9 mouse cellular contexts compared by ENCODE assay signal in genomic region chr3:154332213-154332530, GRCm38 (mm10). TPM values are rescaled to one million over a fixed set of nuclear protein-coding genes. Genes with fewer than 3 reads are reported as not detected.
DNase-seq lines count a peak whose midpoint lies in the region; ATAC-seq and TF ChIP-seq lines count a peak whose summit lies in the region.
"Had no signal": no experiment of that assay in that cellular context is flagged by ENCODE, and none has a peak within 500 bp of the region (broad histone marks: within the 10 kb centered on the region; RNA-seq: fewer than 3 reads in every experiment).

No protein-coding gene starts in this region.

- DNase-seq in cerebellum, postnatal 10 days = peak; percentile 35 to 47
- DNase-seq in cerebellum, adult 9-10 months = no peak
- DNase-seq in induced T-regulatory cell, adult 2 months (ENCODE audit: low read depth) = peak; percentile 9
- DNase-seq in thymus, postnatal 36 days = no peak
- no peak for DNase-seq in layer of hippocampus, adult 9-11 months
- no peak for DNase-seq in right cerebral cortex, postnatal 10 days (ENCODE audit: low spot score in 2 of 2)

- 1% methylated on average over 20 of the region's 20 CpGs for WGBS in liver, embryonic 16.5 days (ENCODE audit: insufficient replicate concordance)

- no peaks in the 10 kb centered on the region for H3K36me3 ChIP-seq in liver, embryonic 16.5 days (ENCODE audit: control insufficient read depth, insufficient read depth)

- H3K9me3 ChIP-seq in liver, embryonic 16.5 days (replicated peaks; ENCODE audit: control insufficient read depth, low read length) = no peaks in the 10 kb centered on the region

- H3K27ac ChIP-seq in embryonic fibroblast, embryonic 13.5 days (ENCODE audit: insufficient read depth, low read length) = no peak overlapping the region; the same call in 1 of the 2 replicates
- H3K27ac ChIP-seq in liver, embryonic 16.5 days (ENCODE audit: low read length) = no peak overlapping the region

- no peak for TF ChIP-seq CTCF in embryonic fibroblast, embryonic 13.5 days (IDR thresholded peaks at IDR 0.05; ENCODE audit: borderline replicate concordance, insufficient read depth, low read length)

- no peak for ATAC-seq in liver, embryonic 16.5 days (ENCODE audit: low read depth)

- H3K27me3 ChIP-seq in liver, embryonic 16.5 days (ENCODE audit: control insufficient read depth, insufficient read depth, low read depth, low read length) = peaks cover 86% of the 10 kb centered on the region

- H3K9ac ChIP-seq in liver, embryonic 16.5 days (ENCODE audit: low read depth, low read length) = no peak overlapping the region

- H3K4me1 ChIP-seq in embryonic fibroblast, embryonic 13.5 days (ENCODE audit: control insufficient read depth, insufficient read depth, low read length) = no peaks in the 10 kb centered on the region
- H3K4me1 ChIP-seq in liver, embryonic 16.5 days (ENCODE audit: control insufficient read depth, low read depth, low read length) = no peaks in the 10 kb centered on the region; the same call in 1 of the 2 replicates

- no peak for TF ChIP-seq POLR2A in embryonic fibroblast, embryonic 13.5 days (IDR thresholded peaks at IDR 0.05; ENCODE audit: low read depth, low read length)

- peak overlapping the region; percentile 31 for H3K4me3 ChIP-seq in embryonic fibroblast, embryonic 13.5 days (ENCODE audit: insufficient read depth, low read length)
- peak overlapping the region; percentile 28 for H3K4me3 ChIP-seq in liver, embryonic 16.5 days (ENCODE audit: low read depth, low read length)

- H3K4me2 ChIP-seq in liver, embryonic 16.5 days (ENCODE audit: low read depth, low read length) = peak overlapping the region; percentile 24; the same call in 1 of the 2 replicates

RNA-seq across cellular contexts. Expression of gene Lhx8, which starts 1.7 kb away (rescaled TPM):
- 2.0 and 7.8 TPM in 2 replicates for polyA plus RNA-seq in embryonic fibroblast, embryonic 13.5 days (2011; ENCODE audit: insufficient read length, low read depth, missing spikeins)
- polyA plus RNA-seq in liver, embryonic 16.5 days (2015; fragmentation: Nextera tagmentation; extraction: Ambion mirVana) = not detected in 2 replicates
- polyA plus RNA-seq: cerebellum, adult 2 months had no signal

Comparison
In these comparisons a context has a peak if more than half of its experiments do, and no peak if none do; other contexts are left out.
1. DNase-seq: peak in cerebellum, postnatal 10 days (2 of 2) and induced T-regulatory cell, adult 2 months (single experiment); none in cerebellum, adult 9-10 months (single experiment), thymus, postnatal 36 days (0 of 2), layer of hippocampus, adult 9-11 months (single experiment) and right cerebral cortex, postnatal 10 days (0 of 2).